Mouse (Mus musculus) thymus, adult 2 months (tissue): ENCODE data around the gene Pcbp2. TPM values are rescaled to one million over a fixed set of nuclear protein-coding genes. Genes with fewer than 3 reads are reported as not detected.

ENCODE experiments used
- DNase-seq: peaks from one replicate; pipeline ENCODE4 v3.0.0; 2021
- H3K27ac ChIP-seq: fragments of 200-500 bp; 2 replicates; pipeline ENCODE4 v1.5.1; 2012; ENCODE audit warnings: low read length, control low read depth; ENCODE audit not compliant: control insufficient read depth, insufficient read depth
- H3K27me3 ChIP-seq: fragments of 200-500 bp; 2 replicates; pipeline ENCODE4 v1.6.1; 2012; ENCODE audit warnings: mild to moderate bottlenecking, low read length, moderate library complexity, mixed read lengths; ENCODE audit not compliant: control insufficient read depth, insufficient read depth
- H3K36me3 ChIP-seq: fragments of 200-500 bp; 2 replicates; pipeline ENCODE4 v1.6.1; 2012; ENCODE audit warnings: mild to moderate bottlenecking, low read length, moderate library complexity; ENCODE audit not compliant: control insufficient read depth, insufficient read depth
- H3K4me1 ChIP-seq: fragments of 200-500 bp; replicated peaks from 2 replicates; pipeline ENCODE4 v1.6.1; 2012; ENCODE audit warnings: low read length; ENCODE audit not compliant: control insufficient read depth, insufficient read depth
- H3K4me3 ChIP-seq: fragments of 200-500 bp; 2 replicates; pipeline ENCODE4 v1.5.1; 2012; ENCODE audit warnings: mild to moderate bottlenecking, low read length, control low read depth, moderate library complexity; ENCODE audit not compliant: control insufficient read depth, insufficient read depth
- CTCF ChIP-seq: fragments of 200-500 bp; IDR thresholded peaks from 2 replicates; pipeline ENCODE4 v1.5.1; 2012; ENCODE audit warnings: mild to moderate bottlenecking, control low read depth, low read length, moderate library complexity, borderline replicate concordance; ENCODE audit not compliant: control insufficient read depth, poor library complexity, insufficient read depth; ENCODE audit errors: extremely low read depth
- POLR2A ChIP-seq: fragments of 200-500 bp; IDR thresholded peaks from 2 replicates; pipeline ENCODE4 v1.6.1; 2012; ENCODE audit warnings: mild to moderate bottlenecking, low read length, control low read depth, moderate library complexity; ENCODE audit not compliant: control insufficient read depth, poor library complexity, insufficient read depth; ENCODE audit errors: extremely low read depth
- WGBS: fragments of 180-500 bp; shearing (Covaris S2); methylation state at CpG from one replicate; pipeline ENCODE4 v1.1.7; 2018; 5-methylcytosine and 5-hydroxymethylcytosine counted together
- polyA plus RNA-seq: library from polyadenylated mRNA; depleted of rRNA; stranded (reverse); fragments of >200 nt; gene quantifications from 2 replicates; pipeline ENCODE4 v1.2.3, GENCODE M21; 2012

Pcbp2 gene
- polyA plus RNA-seq, 1 experiment: 846 TPM

DNA sequence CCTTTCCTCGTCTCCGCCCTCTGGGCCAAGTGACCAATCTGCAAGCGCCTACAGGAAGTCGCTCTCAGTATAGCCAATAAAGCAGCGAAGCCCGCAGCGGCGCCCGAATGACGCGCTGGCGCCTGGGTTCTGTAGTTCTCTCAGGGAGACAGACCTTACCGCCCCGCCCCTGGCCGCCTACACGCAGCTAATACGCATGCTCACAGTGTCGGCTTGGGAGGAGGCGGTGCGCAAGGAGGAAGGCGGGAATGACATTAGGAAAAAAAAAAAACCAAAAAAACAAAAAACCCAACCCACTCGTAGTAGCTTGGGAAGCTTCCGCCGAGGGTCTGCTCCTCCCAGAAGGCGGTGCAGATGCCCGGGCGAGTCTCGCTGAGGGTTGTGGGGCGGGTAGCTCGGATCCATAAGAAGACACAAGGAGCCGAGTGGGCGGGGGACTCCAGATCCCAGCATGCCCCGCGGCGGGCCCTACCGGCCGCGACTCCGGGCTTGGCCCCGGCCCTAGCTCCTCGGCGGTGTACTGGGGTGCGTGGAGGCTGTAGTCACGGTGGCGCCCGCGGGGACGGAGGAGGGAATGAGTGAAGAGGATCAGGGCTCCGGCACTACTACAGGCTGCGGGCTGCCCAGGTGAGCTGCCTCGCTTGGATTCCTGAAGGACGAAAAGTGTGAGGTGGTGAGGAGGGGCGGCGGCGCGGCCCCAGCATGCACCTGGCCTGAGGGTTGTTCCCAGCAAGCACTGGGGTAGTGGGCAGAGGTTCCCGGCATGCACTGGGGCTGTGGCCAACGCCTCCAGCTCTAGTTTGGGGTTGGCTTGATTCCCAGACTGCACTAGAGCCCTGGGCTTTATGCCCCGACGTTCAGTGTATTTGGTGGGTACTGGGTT lies 47.9 kb downstream of the Pcbp2 start, which contains the start of gene Tarbp2:
Gene Tarbp2 (plus strand): TSS at position 217 of the 883 bp plus-strand sequence.
- peak within 1 kb of the TSS; percentile 49 for H3K27ac ChIP-seq
- H3K4me1 ChIP-seq: peaks cover 15% of the 10 kb centered on the region
- peak within 1 kb of the TSS; percentile 59 for H3K4me3 ChIP-seq
- TF ChIP-seq POLR2A (peak; percentile 57; the same call in 1 of the 2 replicates), CTCF (peak; percentile 49; the same call in 1 of the 2 replicates)
- under 1% methylated on average over 60 of the region's 60 CpGs for WGBS
- DNase-seq: peak; percentile 99
- no peaks in the 10 kb centered on the region for H3K27me3 ChIP-seq
- H3K36me3 ChIP-seq: no peaks in the 10 kb centered on the region

DNA sequence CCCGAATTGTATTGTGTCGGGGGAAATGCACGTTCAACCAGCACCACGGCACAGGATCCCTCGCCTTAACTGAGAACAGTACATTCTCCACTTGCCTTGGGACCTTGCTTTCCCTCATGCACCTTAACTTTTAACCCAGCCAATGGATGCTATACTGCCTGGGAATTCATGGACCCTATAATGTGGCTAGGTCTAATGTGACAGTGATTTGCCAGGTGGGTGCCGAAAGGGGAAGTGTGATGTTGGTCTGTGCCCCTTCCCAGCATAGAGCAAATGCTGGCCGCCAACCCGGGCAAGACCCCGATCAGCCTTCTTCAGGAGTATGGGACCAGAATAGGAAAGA lies 48.5 kb downstream of the Pcbp2 start:
- no peak for TF ChIP-seq POLR2A
- TF ChIP-seq CTCF: no peak
- H3K36me3 ChIP-seq: peaks cover 3% of the 10 kb centered on the region; the same call in 1 of the 2 replicates
- no peaks in the 10 kb centered on the region for H3K27me3 ChIP-seq
- DNase-seq: no peak
- under 1% methylated on average over 9 of the region's 9 CpGs for WGBS
- peak overlapping the region; percentile 52 for H3K4me3 ChIP-seq
- H3K27ac ChIP-seq: peak overlapping the region; percentile 46
- H3K4me1 ChIP-seq: peaks cover 15% of the 10 kb centered on the region

GRCm38 (mm10) chr15:102519211-102520141 lies 49.1 kb downstream of the Pcbp2 start:
- Histone ChIP-seq H3K4me3 (peak overlapping the region; percentile 52), H3K27ac (no peak overlapping the region)
- no peak for DNase-seq

GRCm38 (mm10) chr15:102520416-102520815 lies 50.1 kb downstream of the Pcbp2 start:
- Histone ChIP-seq H3K36me3 (peaks cover 3% of the 10 kb centered on the region; the same call in 1 of the 2 replicates), H3K27me3 (no peaks in the 10 kb centered on the region), H3K27ac (no peak overlapping the region), H3K4me1 (peaks cover 17% of the 10 kb centered on the region), H3K4me3 (no peak overlapping the region)
- TF ChIP-seq CTCF (no peak), POLR2A (no peak)
- WGBS: 75% methylated on average over 4 of the region's 4 CpGs
- no peak for DNase-seq

More at GRCm38 (mm10) chr15:102519211-102520141, 49.1 kb downstream of the Pcbp2 start:
- 19% methylated on average over 17 of the region's 17 CpGs for WGBS
- peaks cover 3% of the 10 kb centered on the region; the same call in 1 of the 2 replicates for H3K36me3 ChIP-seq
- no peaks in the 10 kb centered on the region for H3K27me3 ChIP-seq
- peaks cover 15% of the 10 kb centered on the region for H3K4me1 ChIP-seq
- TF ChIP-seq POLR2A (no peak), CTCF (no peak)

GRCm38 (mm10) chr15:102521480-102521879 lies 51.1 kb downstream of the Pcbp2 start:
- no peak for TF ChIP-seq POLR2A
- no peak for TF ChIP-seq CTCF
- Histone ChIP-seq H3K4me3 (no peak overlapping the region), H3K27ac (no peak overlapping the region), H3K36me3 (peaks cover 3% of the 10 kb centered on the region; the same call in 1 of the 2 replicates), H3K27me3 (no peaks in the 10 kb centered on the region), H3K4me1 (peaks cover 13% of the 10 kb centered on the region)
- 89% methylated on average over 4 of the region's 4 CpGs for WGBS
- DNase-seq: no peak

DNA sequence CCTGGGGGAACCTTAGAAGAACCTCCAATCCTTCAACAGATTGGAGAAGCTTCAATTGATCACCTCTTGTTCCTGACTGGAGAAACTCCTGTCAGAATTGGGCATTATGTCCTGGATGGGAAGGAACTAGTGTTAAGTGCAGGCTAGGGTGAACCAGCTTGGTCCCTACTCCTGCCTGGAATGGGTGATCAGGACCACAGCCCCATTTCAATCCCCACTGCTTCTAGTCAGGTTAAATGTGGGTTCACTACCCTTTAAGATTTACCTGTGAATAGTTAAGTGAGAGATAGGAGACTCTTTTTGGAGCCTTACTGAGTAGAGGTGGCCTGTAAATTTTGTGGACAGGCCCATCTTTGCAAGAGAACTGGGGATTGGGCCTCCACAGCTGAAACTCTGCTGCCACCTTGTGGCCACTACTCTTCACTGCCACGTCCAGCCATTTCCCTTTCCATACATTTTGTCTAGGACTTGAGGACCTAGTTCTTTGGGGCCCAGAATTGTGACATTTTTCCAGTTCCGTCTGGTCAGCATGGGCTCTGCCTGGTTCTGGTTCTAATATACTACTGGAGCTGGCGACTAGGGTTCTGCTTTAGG lies 54.6 kb downstream of the Pcbp2 start, which contains the start of gene Npff:
Gene Npff (minus strand): TSS at position 51 of the 594 bp plus-strand sequence.
- DNase-seq: peak; percentile 75
- peak; percentile 65; the same call in 1 of the 2 replicates for TF ChIP-seq CTCF
- TF ChIP-seq POLR2A: no peak
- H3K4me1 ChIP-seq: peaks cover 13% of the 10 kb centered on the region
- no peaks in the 10 kb centered on the region for H3K27me3 ChIP-seq
- H3K4me3 ChIP-seq: no peak within 1 kb of the TSS
- peaks cover 17% of the 10 kb centered on the region for H3K36me3 ChIP-seq
- peak within 1 kb of the TSS; percentile 74 for H3K27ac ChIP-seq
- 44% methylated on average over 3 of the region's 3 CpGs for WGBS
